Mouse (Mus musculus) lung, postnatal 10 days (tissue): ENCODE results near the gene Rps24.

Source experiments
- DNase-seq: peaks from one replicate; pipeline ENCODE4 v3.0.0; 2021

Rps24 gene

DNA sequence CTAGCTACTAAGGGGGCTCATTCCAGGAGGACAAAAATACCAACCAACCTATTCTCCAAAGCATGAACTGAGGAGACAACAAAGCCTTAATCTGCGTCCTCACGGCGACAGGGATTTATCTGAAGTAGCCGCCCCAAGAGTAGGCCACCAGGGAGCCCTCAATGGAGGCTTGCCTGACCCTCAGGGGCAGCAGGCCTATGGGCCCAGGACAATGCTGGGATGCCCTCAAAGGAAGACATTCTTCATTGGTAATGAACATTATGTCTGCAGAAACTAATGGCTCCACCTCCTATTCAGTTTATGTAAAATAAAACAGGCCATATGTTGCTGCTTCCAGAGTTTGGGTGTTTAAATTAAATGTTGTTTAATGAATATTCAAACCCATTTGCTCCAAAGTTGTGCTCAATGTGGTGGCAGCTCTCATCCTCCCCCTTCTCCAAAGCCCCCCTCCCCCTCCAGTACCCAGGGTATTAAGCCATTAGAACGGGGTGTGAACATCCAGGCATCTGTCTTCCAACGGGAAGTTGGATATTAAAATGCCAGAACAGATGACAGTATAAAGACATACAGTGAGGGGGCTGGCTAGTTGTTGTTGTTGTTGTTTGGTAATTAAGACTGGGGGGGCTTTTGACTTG, 25.7 kb downstream of the Rps24 start:
- no peak for DNase-seq

DNA sequence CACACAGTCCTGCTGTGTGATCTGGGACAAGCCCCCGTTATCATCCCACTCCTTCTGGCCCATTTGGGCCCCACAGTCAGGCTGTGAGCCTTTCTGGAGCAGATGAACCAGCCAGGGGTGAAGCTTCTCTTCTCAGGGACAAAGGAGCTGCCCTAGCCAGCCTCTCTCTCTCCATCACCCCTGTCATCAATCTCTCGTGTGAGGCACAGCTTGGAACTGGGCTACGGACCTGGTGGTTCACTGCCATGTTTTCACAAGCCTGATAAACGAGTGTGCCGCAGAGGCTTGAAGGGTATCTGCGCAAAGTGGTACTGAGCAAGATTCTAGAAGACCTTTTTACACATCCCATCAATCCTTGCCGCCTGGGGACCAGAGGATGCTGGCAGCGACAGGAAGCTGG, 34.7 kb downstream of the Rps24 start:
- no peak for DNase-seq

DNA sequence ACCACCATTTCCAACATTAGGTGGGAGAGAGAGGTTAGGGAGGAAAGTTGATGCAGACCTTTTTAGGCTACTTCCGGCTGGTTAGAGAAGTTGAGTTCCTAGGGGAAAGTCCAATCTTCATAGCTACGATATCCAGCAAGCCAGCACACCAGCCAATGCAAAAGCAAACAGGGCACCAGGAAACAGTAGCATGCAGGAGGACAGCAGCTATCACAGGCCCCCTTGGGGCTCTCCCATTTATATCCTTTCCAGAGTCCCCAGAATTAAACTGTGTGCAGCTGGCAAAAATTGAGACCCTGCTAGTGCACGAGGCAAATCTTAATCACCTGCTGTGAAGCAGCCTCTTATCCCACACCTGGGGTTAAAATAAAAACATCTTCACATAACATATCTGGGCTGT, 38.2 kb downstream of the Rps24 start:
- DNase-seq: no peak

DNA sequence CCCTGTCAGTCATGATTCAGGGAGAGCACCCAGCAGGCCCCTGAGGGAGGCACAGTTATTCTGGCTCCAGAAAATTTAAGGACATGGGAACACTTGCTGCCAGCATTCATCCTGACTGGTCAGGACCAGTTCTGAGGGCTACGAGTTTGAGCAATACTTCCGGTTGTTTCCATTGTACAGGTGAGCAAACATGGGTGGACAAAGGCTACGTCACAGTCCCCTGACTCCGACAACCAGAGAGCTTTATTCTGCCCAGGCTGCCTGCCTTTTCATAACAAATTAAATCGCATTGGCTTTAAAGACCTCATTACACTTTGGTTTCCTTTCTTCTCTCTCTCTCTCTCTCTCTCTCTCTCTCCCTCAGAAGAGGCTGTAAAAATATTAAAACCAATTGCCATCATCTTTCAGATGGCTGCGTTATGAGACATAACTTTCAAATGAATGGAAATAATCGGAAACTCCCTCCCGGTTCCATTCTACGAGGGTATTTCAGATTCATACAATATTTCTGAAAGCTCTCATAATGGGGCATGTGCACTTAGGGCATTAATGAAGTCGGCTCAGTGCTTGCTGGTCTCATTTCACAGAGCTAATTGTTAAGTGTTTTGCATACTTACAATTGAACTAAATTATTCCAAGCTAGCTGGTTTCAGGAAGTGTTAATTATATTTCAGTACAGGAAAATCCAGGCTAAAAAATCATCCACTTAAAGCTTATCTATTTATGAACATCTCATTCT, 38.9 kb downstream of the Rps24 start:
- no peak for DNase-seq

DNA sequence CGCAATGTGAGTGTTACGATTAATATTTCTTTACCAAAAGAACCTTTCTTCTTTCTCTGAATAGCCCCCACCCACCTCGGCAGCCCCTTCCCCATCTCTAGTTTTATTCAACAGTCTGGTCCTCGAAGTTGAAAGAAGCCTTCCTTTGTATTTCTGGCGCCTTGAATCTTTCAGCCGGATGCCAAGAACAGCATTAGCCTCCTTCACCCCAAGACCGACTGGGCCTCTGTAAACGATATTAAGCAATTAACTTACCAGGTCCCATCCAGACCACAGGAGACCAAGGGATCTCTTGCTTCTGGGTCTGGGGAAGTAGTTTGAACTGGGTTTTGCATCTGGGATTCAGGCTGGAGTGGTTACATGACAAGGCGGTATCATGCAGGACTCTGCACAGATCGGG, 39.5 kb downstream of the Rps24 start:
- DNase-seq: no peak

DNA sequence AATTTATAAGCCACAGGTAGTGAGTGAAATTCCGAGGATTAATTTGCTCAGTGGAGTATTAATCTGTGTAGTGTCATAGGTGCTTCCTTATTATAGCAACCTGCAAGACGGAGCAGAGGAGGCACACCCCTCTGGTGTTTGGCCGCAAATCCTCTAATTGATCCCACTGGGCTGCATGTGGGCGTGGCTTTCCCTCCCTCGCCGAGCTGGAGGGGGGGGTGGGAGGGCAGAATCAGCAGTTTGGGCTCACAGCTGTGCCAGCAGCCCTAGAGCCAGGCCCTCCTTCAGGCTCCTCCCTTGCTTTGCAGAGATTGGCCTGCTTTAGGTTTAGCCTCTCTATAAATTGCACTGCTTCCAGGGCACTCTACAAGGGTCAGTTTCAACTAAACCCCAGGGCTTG, 43.3 kb downstream of the Rps24 start:
- DNase-seq: no peak

DNA sequence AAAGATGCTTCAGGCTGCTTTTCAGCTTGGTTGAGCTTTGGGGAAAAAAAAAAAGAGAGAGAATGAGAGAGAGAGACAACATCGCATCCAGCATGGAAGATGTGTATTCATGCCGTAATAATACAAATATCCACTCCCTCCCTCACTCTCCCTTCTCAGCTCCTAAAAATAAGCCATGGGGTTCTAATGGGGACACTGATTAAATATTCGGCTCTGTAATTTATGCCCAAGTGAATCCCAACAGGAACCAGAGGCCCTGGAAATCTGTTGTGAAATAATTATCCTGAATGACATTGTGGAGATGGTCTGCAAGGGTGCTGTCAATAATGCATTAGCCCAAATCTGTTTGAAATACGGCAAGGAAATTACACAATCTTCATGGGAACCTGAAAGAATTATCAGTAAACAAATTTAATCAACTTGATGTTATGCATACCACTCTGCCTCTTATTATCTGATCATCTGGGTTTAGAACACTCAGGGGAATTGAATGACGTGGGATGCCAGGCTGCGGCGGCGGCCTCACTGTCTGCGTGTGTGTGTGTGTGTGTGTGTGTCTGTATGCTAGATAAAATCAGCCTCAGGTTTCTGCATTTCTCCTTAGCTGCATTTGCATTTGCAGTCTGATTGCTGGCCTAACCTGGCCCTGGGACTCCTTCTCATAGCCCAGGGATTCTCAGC, 48.1 kb downstream of the Rps24 start:
- no peak for DNase-seq

DNA sequence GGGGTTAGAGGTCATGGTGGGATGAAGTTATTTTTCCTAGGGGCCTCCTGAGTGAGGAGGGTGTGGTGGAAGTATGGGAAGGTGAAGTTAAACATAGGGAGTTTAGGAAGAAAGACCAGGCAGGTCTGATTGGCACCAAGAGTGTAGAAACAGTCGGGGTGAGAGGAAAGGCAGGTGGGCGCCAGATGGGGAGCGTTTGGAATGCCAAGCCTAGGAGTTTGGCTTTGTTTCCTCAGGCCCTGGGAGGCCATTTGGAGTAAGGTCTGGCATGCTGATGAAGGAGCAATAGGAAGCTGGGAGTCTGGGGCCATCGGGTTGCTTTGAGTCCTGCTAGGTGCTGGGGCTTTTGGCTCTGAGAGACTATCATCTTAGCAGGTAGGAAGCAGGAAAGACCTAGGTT, 56.0 kb downstream of the Rps24 start:
- no peak for DNase-seq

DNA sequence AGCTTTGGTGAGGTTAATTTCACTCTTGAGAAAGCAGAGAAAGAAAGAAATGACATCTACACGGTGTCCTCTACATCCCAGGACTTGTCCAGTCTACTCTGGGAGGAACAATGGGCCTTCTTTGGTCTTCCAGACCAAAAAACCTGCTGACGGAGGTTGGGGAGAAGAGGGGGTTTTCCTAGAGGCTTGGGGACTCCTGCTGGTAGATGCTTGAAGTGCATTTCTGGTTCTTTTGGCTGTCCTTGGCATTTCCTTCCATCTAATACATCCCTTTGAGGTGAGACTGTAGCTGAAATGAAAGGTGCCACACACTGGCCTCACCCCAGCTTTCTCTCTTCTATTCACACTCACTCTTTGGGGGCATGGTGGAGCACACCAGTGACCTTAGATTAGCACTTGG, 57.1 kb downstream of the Rps24 start:
- peak; percentile 65 for DNase-seq
